Mouse (Mus musculus): ENCODE results near the gene Sec22b. TPM values are rescaled to one million over a fixed set of nuclear protein-coding genes. Genes with fewer than 3 reads are reported as not detected.
A peak's percentile ranks its signal among the peaks of the same experiment; 100 is the strongest.

The Sec22b gene
- polyA plus RNA-seq, 1 experiment from 2014 or later: 106 TPM

DNA sequence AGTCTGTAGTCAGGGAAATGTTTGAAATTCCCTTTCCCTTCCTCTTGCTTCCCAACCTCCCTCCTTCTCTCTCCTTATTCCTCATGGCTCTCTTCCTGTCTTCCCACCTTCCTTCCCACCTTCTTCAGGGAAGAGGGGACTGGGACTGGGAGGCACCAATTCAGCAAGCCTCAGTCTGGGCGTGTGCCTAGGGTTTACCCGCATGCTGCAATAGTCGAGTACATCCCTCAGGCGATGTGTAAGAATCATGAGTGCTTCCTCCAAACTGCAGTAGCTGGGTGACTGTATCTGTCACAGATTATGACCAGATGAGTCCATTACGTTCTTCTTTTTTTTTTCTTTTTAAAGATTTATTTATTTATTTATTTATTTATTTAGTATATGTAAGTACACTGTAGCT, 32.8 kb downstream of the Sec22b start:
- WGBS: 82% methylated on average over 5 of the region's 5 CpGs
- no peak overlapping the region for H3K27ac ChIP-seq
- H3K4me3 ChIP-seq: no peak overlapping the region
- H3K36me3 ChIP-seq (ENCODE audit: poor library complexity, severe bottlenecking): no peaks in the 10 kb centered on the region
- no peak overlapping the region for H3K4me2 ChIP-seq
- no peak for ATAC-seq
- H3K9ac ChIP-seq: no peak overlapping the region
- H3K27me3 ChIP-seq: 0 out of 2 replicates have a peak, but pooled peaks cover 8% of the 10 kb centered on the region
- H3K9me3 ChIP-seq (replicated peaks): no peaks in the 10 kb centered on the region
- H3K4me1 ChIP-seq: peaks cover 23% of the 10 kb centered on the region

DNA sequence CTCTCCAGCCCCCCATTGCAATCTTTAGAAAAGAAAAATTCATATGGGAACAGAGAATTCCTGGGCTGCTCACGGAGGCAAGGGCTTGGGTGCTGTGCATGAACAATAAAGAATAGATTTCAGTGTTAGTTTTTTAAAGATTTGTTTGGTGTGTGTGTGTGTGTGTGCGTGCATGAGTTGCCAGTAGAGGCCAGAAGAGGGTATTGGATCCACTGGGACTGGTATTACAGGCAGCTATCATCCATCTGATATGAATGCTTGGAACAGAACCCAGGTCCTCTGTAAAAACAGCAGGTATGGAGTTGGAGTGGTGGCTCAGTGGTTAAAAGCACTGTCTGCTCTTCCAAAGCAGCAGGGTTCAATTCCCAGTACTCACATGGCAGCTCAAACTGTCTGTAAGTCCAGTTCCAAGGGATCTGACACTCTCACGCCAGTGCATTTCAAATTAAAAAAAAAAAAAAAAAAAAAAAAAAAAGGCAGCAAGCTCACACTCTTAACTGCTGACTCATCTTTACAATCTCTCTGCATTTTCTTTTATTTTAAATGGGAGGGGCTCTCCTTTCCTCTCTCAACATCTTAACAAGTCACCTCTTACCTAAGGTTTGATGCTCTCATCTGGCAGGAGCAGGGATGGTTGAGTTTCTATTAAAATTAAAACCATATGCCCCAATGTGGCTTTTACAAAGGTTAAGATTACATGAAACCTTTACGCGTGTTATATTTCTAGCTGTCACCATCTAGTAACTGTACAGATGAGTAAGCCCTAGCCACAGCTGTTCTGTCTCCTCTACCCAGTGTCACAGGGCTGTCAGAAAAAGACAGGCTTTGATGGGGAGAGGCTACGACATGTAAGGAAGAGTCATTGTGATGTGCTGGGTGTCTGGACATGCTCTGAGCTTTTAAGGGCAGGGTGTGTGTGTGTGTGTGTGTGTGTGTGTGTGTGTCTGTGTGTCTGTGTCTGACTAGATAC, 33.6 kb downstream of the Sec22b start:
- Histone ChIP-seq H3K4me3 (no peak overlapping the region), H3K27ac (no peak overlapping the region), H3K36me3 (ENCODE audit: poor library complexity, severe bottlenecking) (no peaks in the 10 kb centered on the region), H3K9me3 (replicated peaks) (no peaks in the 10 kb centered on the region), H3K27me3 (0 out of 2 replicates have a peak, but pooled peaks cover 8% of the 10 kb centered on the region), H3K4me2 (no peak overlapping the region), H3K9ac (no peak overlapping the region), H3K4me1 (peaks cover 31% of the 10 kb centered on the region)
- 88% methylated on average over 6 of the region's 6 CpGs for WGBS
- ATAC-seq: no peak

DNA sequence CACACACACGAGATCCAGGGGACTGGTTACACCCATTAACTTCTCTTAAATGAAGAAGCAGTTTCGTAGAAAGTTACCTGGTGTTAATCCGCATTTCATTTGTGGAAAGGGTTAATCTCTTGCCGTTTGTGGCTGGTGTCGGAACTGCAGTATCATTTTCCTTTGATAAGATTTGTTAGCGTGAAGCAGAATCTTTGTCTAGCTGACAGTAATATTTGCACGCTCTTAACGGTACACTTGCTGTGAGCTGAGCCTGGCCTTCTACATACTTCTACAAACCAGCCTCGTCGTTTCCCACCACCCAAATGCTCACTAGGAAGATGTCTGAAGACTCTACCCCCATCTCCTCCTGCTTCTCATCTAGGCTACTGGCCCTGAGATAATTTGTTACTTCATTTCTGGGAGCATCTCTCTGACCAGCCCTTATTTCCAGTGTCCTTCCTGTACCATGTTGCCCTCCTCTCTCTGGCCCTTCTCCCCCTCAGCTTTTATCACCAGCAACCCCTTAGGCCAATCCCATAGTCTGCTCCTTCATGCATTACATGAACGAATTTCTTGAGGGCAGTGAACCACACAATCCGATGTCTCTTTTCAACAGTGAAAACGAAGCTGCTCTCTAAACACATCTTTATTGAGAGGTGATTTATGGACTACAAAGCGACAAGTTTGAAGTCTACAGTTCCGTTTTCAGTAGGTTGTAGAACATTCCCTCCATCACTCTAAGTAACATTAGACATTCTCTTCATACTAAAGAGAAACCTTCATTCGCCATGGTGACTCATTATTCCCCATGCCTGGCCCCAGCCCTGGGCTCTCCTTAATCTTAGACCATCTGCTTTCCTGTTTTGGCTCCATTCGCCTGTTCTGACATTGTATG, 36.3 kb downstream of the Sec22b start:
- Histone ChIP-seq H3K4me1 (peaks cover 56% of the 10 kb centered on the region), H3K4me2 (no peak overlapping the region), H3K9ac (no peak overlapping the region), H3K27ac (no peak overlapping the region), H3K27me3 (0 out of 2 replicates have a peak, but pooled peaks cover 10% of the 10 kb centered on the region), H3K4me3 (no peak overlapping the region), H3K9me3 (replicated peaks) (no peaks in the 10 kb centered on the region), H3K36me3 (ENCODE audit: poor library complexity, severe bottlenecking) (no peaks in the 10 kb centered on the region)
- ATAC-seq: no peak
- 44% methylated on average over 17 of the region's 17 CpGs for WGBS

DNA sequence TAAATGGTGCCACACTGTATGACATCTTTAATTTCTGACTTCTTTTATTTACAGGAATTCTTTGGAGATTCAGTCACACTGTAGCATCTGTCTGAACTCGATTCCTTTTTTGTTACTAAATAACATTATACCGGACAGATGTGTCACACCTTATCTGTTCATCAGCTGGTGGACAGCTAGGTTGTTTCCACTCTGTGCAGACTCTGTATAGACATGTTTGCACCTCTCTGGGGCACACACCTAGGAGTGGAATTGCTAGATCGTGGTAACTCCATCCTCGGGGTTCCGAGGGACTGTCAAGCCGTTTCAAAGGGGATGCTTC, 36.9 kb downstream of the Sec22b start:
- Histone ChIP-seq H3K4me3 (no peak overlapping the region), H3K36me3 (ENCODE audit: poor library complexity, severe bottlenecking) (no peaks in the 10 kb centered on the region), H3K9me3 (replicated peaks) (no peaks in the 10 kb centered on the region), H3K9ac (no peak overlapping the region), H3K27me3 (0 out of 2 replicates have a peak, but pooled peaks cover 7% of the 10 kb centered on the region), H3K27ac (no peak overlapping the region), H3K4me1 (peaks cover 57% of the 10 kb centered on the region), H3K4me2 (no peak overlapping the region)
- WGBS: 50% methylated on average over 6 of the region's 6 CpGs
- ATAC-seq: no peak

DNA sequence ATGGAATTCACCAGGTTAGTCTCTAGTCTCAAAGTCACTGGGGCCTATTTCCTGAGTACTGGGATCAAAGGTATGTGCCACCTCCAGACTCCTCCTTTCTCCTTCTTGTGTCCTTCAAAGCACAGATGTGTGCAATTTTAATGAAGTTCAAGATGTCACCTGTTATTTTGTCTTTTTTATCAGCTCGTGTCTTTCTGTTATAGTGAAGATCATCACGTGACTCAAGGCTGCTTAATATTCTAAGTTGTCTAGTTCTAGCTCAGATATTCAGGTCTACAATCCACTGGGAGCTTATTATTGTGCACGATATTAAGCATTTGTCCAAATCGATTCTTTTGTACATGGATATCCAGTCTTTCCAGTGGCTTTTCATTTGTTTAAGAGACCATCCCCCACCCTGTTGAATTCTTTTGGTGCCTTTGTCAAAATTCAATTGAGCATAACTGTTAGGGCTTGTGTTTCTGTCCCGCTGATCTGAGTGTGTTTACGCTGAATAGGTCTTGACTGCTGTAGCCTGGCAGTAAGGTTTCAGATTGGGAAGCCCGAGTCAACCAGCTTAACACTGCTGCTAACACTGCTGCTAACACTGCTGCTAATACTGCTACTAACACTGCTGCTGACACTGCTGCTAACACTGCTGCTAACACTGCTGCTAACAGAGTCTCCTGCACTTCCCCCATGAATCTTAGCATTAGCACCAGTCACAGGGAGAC, 38.0 kb downstream of the Sec22b start:
- WGBS: 5% methylated on average over 7 of the region's 7 CpGs

DNA sequence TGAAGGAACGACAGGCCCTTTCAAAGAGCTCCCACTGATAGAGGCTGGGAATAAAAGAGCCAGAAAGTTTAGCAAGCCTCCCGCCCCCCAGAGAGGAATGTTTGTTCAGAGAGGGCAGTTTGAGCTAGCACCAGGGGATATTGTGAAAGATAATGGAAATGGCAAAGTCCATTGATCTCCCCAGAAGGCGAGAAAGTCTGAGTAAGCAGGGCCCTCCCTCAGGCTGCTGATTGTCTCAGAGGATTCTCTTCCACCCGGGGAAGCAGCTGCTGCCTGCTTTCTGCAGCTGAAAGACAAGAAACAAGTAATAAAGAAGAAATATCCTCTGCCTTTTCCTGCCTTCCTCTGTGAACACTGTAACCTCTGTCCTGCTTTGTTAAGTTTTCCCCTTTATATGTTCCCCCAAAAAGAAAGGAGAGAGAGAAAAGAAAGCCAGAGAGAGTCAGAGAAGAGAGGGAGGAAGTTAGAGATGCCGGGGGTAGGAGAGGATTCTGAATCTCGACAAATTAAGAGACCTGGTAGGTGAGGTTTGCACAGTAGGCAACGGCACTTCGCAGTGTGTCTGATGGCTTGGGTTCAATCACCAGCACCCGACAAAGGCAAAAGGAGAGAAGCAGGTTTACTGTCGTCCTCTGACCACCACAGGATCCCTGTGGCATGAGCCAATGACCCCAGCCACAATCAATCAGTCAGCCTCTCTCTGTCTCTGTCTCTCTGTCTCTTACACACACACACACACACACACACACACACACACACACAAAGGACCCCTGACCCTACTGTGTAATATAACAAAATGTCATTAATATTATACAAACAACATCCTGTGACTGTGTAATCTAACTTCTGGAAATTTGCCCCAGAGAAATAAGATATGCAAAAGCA, 38.9 kb downstream of the Sec22b start:
- ATAC-seq: no peak
- 5% methylated on average over 10 of the region's 10 CpGs for WGBS
- H3K27me3 ChIP-seq: 0 out of 2 replicates have a peak, but pooled peaks cover 2% of the 10 kb centered on the region

More for the DNA sequence above, 38.0 kb downstream of the Sec22b start:
- no peaks in the 10 kb centered on the region for H3K9me3 ChIP-seq (replicated peaks)
- 0 out of 2 replicates have a peak, but pooled peaks cover 2% of the 10 kb centered on the region for H3K27me3 ChIP-seq
- 0 out of 2 replicates have a peak overlapping the region, but pooled peaks have one; percentile 9 for H3K4me2 ChIP-seq
- H3K4me1 ChIP-seq: peaks cover 53% of the 10 kb centered on the region
- no peak overlapping the region for H3K9ac ChIP-seq
- H3K4me3 ChIP-seq: no peak overlapping the region
- peak; percentile 44; the same call in 1 of the 2 replicates for ATAC-seq
- no peaks in the 10 kb centered on the region for H3K36me3 ChIP-seq (ENCODE audit: poor library complexity, severe bottlenecking)
- H3K27ac ChIP-seq: peak overlapping the region; percentile 60

GRCm38 (mm10) chr3:97940511-97941204, 39.7 kb downstream of the Sec22b start:
- 9% methylated on average over 9 of the region's 9 CpGs for WGBS
- no peak for ATAC-seq
- Histone ChIP-seq H3K9ac (no peak overlapping the region), H3K4me2 (no peak overlapping the region), H3K27ac (peak overlapping the region; percentile 45; the same call in 1 of the 2 replicates), H3K4me3 (no peak overlapping the region), H3K36me3 (ENCODE audit: poor library complexity, severe bottlenecking) (no peaks in the 10 kb centered on the region), H3K9me3 (replicated peaks) (no peaks in the 10 kb centered on the region), H3K27me3 (0 out of 2 replicates have a peak, but pooled peaks cover 2% of the 10 kb centered on the region), H3K4me1 (peaks cover 53% of the 10 kb centered on the region)

More for the DNA sequence above, 38.9 kb downstream of the Sec22b start:
- Histone ChIP-seq H3K9ac (peak overlapping the region; percentile 47; the same call in 1 of the 2 replicates), H3K9me3 (replicated peaks) (no peaks in the 10 kb centered on the region), H3K27ac (peak overlapping the region; percentile 60), H3K4me2 (peak overlapping the region; percentile 9; the same call in 1 of the 2 replicates), H3K36me3 (ENCODE audit: poor library complexity, severe bottlenecking) (no peaks in the 10 kb centered on the region), H3K4me1 (peaks cover 53% of the 10 kb centered on the region), H3K4me3 (no peak overlapping the region)

- Histone ChIP-seq H3K4me3 (0 out of 2 replicates have a peak overlapping the region, but pooled peaks have one; percentile 5), H3K36me3 (ENCODE audit: poor library complexity, severe bottlenecking) (no peaks in the 10 kb centered on the region), H3K4me1 (peaks cover 53% of the 10 kb centered on the region), H3K9me3 (replicated peaks) (no peaks in the 10 kb centered on the region), H3K4me2 (peak overlapping the region; percentile 46), H3K27ac (no peak overlapping the region), H3K27me3 (0 out of 2 replicates have a peak, but pooled peaks cover 2% of the 10 kb centered on the region), H3K9ac (peak overlapping the region; percentile 41; the same call in 1 of the 2 replicates)
- ATAC-seq: no peak
- 31% methylated on average over 11 of the region's 11 CpGs for WGBS
These were observed 40.7 kb downstream of the Sec22b start for GRCm38 (mm10) chr3:97941440-97942259.

DNA sequence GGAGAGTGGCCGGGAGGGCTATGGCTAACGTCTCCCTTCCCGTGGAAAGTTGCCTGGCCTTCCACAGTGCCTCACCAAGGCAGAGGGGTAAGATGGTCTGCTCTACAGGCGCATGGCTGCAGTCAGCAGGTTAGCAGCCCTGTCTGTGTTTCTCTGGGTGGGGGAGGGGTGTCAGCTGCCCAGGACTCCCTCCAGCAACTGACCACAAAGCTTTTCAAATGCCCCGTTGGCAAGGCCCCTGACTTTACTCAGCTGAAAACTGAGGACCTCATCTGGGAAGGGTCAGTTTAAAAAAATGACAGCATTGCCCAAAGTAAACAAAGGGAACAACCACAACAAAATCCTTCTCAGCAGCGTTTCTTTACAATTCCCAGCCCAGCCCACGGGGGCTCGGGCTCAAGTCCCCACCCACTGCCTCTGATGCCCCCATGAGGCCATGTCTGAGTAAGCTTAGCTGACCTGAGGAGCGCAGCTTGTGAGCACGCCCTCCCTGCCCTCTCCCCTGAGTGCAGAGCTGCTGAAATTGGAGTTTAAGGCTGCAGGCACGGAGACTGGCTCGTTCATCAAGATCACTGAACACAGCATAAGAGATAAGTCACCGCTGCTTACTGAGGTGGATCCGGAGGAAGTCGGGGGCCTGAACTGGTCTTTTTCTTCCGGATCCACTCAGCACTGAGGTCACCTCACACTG, 41.4 kb downstream of the Sec22b start:
- peak; percentile 50; the same call in 1 of the 2 replicates for ATAC-seq
- Histone ChIP-seq H3K27ac (no peak overlapping the region), H3K4me1 (peaks cover 49% of the 10 kb centered on the region)

More for the DNA sequence above, 41.4 kb downstream of the Sec22b start:
- 0 out of 2 replicates have a peak overlapping the region, but pooled peaks have one; percentile 5 for H3K4me3 ChIP-seq
- peak overlapping the region; percentile 46 for H3K4me2 ChIP-seq
- peak overlapping the region; percentile 41; the same call in 1 of the 2 replicates for H3K9ac ChIP-seq
- no peaks in the 10 kb centered on the region for H3K36me3 ChIP-seq (ENCODE audit: poor library complexity, severe bottlenecking)
- no peaks in the 10 kb centered on the region for H3K9me3 ChIP-seq (replicated peaks)
- WGBS: 8% methylated on average over 16 of the region's 16 CpGs
- H3K27me3 ChIP-seq: 0 out of 2 replicates have a peak, but pooled peaks cover 2% of the 10 kb centered on the region
